Mouse (Mus musculus): ENCODE measurements around the gene Ppp6r3. TPM values are rescaled to one million over a fixed set of nuclear protein-coding genes. Genes with fewer than 3 reads are reported as not detected.

Ppp6r3 gene
- polyA plus RNA-seq, 1 experiment, result 88.1 TPM

- no peak for DNase-seq (ENCODE audit: extremely low spot score in 1 of 2, low spot score in 1 of 2)
These were observed 138.7 kb downstream of the Ppp6r3 start for GRCm38 (mm10) chr19:3436840-3437239.

GRCm38 (mm10) chr19:3435824-3436223 is 139.7 kb downstream of the Ppp6r3 start:
- no peak for DNase-seq (ENCODE audit: extremely low spot score in 1 of 2, low spot score in 1 of 2)

- no peak for DNase-seq (ENCODE audit: extremely low spot score in 1 of 2, low spot score in 1 of 2)
These were observed 140.9 kb downstream of the Ppp6r3 start for GRCm38 (mm10) chr19:3434641-3435040.

GRCm38 (mm10) chr19:3434124-3434523 is 141.4 kb downstream of the Ppp6r3 start:
- DNase-seq (ENCODE audit: extremely low spot score in 1 of 2, low spot score in 1 of 2), result no peak

- no peak for DNase-seq (ENCODE audit: extremely low spot score in 1 of 2, low spot score in 1 of 2)
These were observed 143.6 kb downstream of the Ppp6r3 start for GRCm38 (mm10) chr19:3431969-3432368.

GRCm38 (mm10) chr19:3431066-3431465 is 144.5 kb downstream of the Ppp6r3 start:
- no peak for DNase-seq (ENCODE audit: extremely low spot score in 1 of 2, low spot score in 1 of 2)

- no peak for DNase-seq (ENCODE audit: extremely low spot score in 1 of 2, low spot score in 1 of 2)
These were observed 146.3 kb downstream of the Ppp6r3 start for GRCm38 (mm10) chr19:3429156-3429816.

- DNase-seq (ENCODE audit: extremely low spot score in 1 of 2, low spot score in 1 of 2), result no peak
These were observed 147.3 kb downstream of the Ppp6r3 start for GRCm38 (mm10) chr19:3428057-3428830.

GRCm38 (mm10) chr19:3424214-3424613 is 151.3 kb downstream of the Ppp6r3 start:
- DNase-seq (ENCODE audit: extremely low spot score in 1 of 2, low spot score in 1 of 2), result no peak

- DNase-seq (ENCODE audit: extremely low spot score in 1 of 2, low spot score in 1 of 2), result no peak
These were observed 152.6 kb downstream of the Ppp6r3 start for GRCm38 (mm10) chr19:3422981-3423380.

- no peak for DNase-seq (ENCODE audit: extremely low spot score in 1 of 2, low spot score in 1 of 2)
These were observed 153.1 kb downstream of the Ppp6r3 start for GRCm38 (mm10) chr19:3422488-3422887.

- peak; percentile 30 to 71 for DNase-seq (ENCODE audit: extremely low spot score in 1 of 2, low spot score in 1 of 2)
These were observed 156.3 kb downstream of the Ppp6r3 start for GRCm38 (mm10) chr19:3419251-3419650.

- no peak for DNase-seq (ENCODE audit: extremely low spot score in 1 of 2, low spot score in 1 of 2)
These were observed 161.2 kb downstream of the Ppp6r3 start, which contains the start of gene Gal for GRCm38 (mm10) chr19:3414268-3414733. TSS of gene Gal (minus strand) at chr19:3414544.

GRCm38 (mm10) chr19:3405531-3406281 is 169.8 kb downstream of the Ppp6r3 start:
- no peak for DNase-seq (ENCODE audit: extremely low spot score in 1 of 2, low spot score in 1 of 2)

Other genes starting within 250 kb of the Ppp6r3 start
- gene Tesmin, start 186.9 kb downstream of the Ppp6r3 start, polyA plus RNA-seq (2012; rRNA removed), result 0.10 and 0.13 TPM in 2 replicates
- 8.7 and 10.8 TPM in 2 replicates for gene Gal, start 161.2 kb downstream of the Ppp6r3 start, polyA plus RNA-seq (2012; rRNA removed)
- 4.9 and 5.2 TPM in 2 replicates for gene Lrp5, start 110.8 kb upstream of the Ppp6r3 start, polyA plus RNA-seq (2012; rRNA removed)
- gene 1810055G02Rik, start 132.5 kb upstream of the Ppp6r3 start, polyA plus RNA-seq (2012; rRNA removed), result 32.8 and 37.2 TPM in 2 replicates
- gene Kmt5b, start 191.7 kb upstream of the Ppp6r3 start, polyA plus RNA-seq (2012; rRNA removed), result 36.3 and 37.2 TPM in 2 replicates

All from frontal cortex, adult 2 months (tissue).